Mouse (Mus musculus) embryonic fibroblast, embryonic 13.5 days (primary cell): ENCODE data around the gene Pla2g2c.

Experiments
- CTCF ChIP-seq: IDR thresholded peaks from 2 replicates; pipeline ENCODE4 v1.5.1; 2011; ENCODE audit warnings: mild to moderate bottlenecking, control low read depth, low read length, moderate library complexity, borderline replicate concordance; ENCODE audit not compliant: insufficient read depth
- POLR2A ChIP-seq: IDR thresholded peaks from 2 replicates; pipeline ENCODE4 v1.6.1; 2011; ENCODE audit warnings: low read depth, mild to moderate bottlenecking, control low read depth, low read length, moderate library complexity

- TF ChIP-seq CTCF = no peak
- TF ChIP-seq POLR2A = no peak
Measured at GRCm38 (mm10) chr4:138710633-138711032, 14.0 kb upstream of the Pla2g2c start.
